Mouse (Mus musculus): ENCODE data around the gene Ptpn1.

- no peak for TF ChIP-seq CTCF (IDR thresholded peaks at IDR 0.05; ENCODE audit: low read depth, low read length)
- no peak for TF ChIP-seq POLR2A (IDR thresholded peaks at IDR 0.05; ENCODE audit: extremely low read depth, insufficient read depth, low read length)
These were observed 882 bp upstream of the Ptpn1 start for GRCm38 (mm10) chr2:167930975-167931374.

Data from liver, adult 2 months (tissue).